Mouse (Mus musculus): Measurements from ENCODE around the gene Galnt17.

Gene Galnt17

GRCm38 (mm10) chr5:130914606-130915005 lies 393.7 kb downstream of the Galnt17 start:
- no peak for DNase-seq

DNA sequence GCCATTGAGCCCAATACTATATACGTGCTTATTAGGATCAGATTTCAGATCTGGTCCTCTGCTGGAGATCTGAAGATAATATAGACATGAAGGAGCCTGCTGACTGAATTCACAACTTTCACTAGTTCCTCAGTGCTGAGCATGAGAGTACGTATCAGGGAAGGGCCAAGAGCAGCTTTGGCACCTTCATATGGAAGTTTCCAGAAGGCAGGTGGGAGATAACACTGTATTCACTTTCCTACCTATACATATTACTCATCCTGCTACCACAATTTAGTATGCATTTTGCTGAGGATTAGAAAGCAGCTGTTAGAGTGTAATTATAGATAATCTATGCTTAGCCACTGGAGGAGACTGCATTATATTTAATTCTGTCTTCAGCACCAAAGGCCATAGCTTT lies 396.7 kb downstream of the Galnt17 start:
- no peak for DNase-seq

DNA sequence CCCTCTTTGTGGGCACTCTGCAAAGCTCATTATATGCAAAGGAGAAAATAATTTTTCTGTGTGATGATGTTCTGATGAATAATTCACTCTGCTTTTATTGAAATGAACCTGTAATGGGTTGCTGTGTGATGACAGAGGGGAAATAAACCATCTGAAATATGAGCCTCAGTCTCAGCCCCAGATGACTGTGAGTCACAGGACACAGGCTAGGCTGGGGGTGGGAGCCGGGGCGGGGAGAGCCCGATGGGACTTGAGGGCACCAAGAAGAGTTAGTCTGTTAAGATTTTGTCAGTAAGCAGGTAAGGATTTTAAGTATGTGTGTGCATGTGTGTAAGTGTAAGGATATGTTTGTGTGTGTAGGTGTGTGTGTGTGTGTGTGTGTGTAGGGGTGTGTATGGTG lies 406.6 kb downstream of the Galnt17 start:
- DNase-seq, result no peak

DNA sequence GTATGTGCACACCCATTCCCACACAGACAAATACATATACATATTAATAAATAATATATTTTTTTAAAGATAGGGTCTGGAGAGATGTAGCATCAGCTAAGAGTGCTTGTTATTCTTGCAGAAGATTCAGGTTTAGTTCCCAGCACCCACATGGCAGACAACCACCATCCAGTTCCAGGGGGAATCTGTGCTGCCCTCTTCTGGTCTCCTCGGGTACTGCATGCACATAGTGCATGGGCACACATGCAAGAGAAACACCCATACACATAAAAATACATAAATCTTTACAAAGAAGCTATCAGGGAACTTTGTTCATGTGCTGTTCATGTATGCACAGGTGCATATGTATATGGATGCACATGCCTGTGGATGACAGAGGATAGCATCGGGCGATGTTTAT lies 412.3 kb downstream of the Galnt17 start:
- DNase-seq, result peak in 1 of 2 experiments; percentile 4

- no peak for DNase-seq
These were observed 416.6 kb downstream of the Galnt17 start for GRCm38 (mm10) chr5:130891735-130892134.

GRCm38 (mm10) chr5:130880331-130880730 lies 428.0 kb downstream of the Galnt17 start:
- DNase-seq, result no peak

GRCm38 (mm10) chr5:130875391-130875790 lies 432.9 kb downstream of the Galnt17 start:
- DNase-seq, result no peak

GRCm38 (mm10) chr5:130871086-130871485 lies 437.2 kb downstream of the Galnt17 start:
- DNase-seq, result no peak

GRCm38 (mm10) chr5:130869869-130870268 lies 438.4 kb downstream of the Galnt17 start:
- peak in 1 of 2 experiments; percentile 50 for DNase-seq

GRCm38 (mm10) chr5:130862302-130862701 lies 446.0 kb downstream of the Galnt17 start:
- peak; percentile 4 to 68 for DNase-seq

GRCm38 (mm10) chr5:130859736-130860135 lies 448.6 kb downstream of the Galnt17 start:
- peak in 1 of 2 experiments; percentile 26 for DNase-seq

DNA sequence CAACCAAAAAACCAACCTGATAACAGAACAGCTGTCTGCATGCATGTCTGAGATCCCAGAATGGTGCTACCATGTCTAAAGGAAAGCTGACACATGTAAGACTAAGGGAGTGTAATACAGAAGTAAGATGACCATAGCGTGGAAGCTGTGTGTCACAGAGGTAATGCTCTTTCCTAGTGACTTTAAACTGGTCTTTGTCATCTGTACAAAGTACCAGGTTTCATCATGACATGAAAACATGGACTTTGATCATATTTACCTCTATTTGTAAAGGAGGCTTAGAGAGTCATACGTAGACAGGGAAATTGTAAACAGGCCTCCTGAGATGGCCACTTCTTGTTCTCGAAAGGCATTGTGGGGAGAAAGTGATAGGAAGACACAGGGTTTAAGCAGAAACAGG lies 449.6 kb downstream of the Galnt17 start:
- DNase-seq, result no peak

GRCm38 (mm10) chr5:130858148-130858547 lies 450.1 kb downstream of the Galnt17 start:
- peak; percentile 14 to 63 for DNase-seq

- DNase-seq, result no peak
These were observed 453.9 kb downstream of the Galnt17 start for GRCm38 (mm10) chr5:130854430-130854829.

GRCm38 (mm10) chr5:130853371-130853770 lies 454.9 kb downstream of the Galnt17 start:
- peak; percentile 75 to 95 for DNase-seq

- DNase-seq, result no peak
These were observed 456.1 kb downstream of the Galnt17 start for GRCm38 (mm10) chr5:130852182-130852581.

- DNase-seq, result no peak
These were observed 458.7 kb downstream of the Galnt17 start for GRCm38 (mm10) chr5:130849610-130850009.

- no peak for DNase-seq
These were observed 459.7 kb downstream of the Galnt17 start for GRCm38 (mm10) chr5:130848562-130848961.

GRCm38 (mm10) chr5:130825797-130826196 lies 482.5 kb downstream of the Galnt17 start:
- no peak for DNase-seq

Measured in kidney, postnatal 36 days (tissue).